Mouse (Mus musculus) cerebellum, adult 2 months (tissue): ENCODE measurements at regions not wholly inside any gene's neighbourhood (a gene's known extent, or its start where the extent isn't known, plus 50 kb on each side); places are given as distances from the start of the nearest gene placed in this dataset.

Source experiments
- DNase-seq, 2 experiments: peaks; one replicate each; pipeline ENCODE4 v3.0.0; 2021
- H3K27ac ChIP-seq: fragments of 200-500 bp; 2 replicates; pipeline ENCODE4 v1.5.1; 2012; ENCODE audit warnings: low read length, control low read depth, inconsistent platforms; ENCODE audit not compliant: insufficient read depth
- H3K27me3 ChIP-seq: fragments of 200-500 bp; 2 replicates; pipeline ENCODE4 v1.6.1; 2012; ENCODE audit warnings: inconsistent platforms, mild to moderate bottlenecking, low read length, moderate library complexity; ENCODE audit not compliant: control insufficient read depth, insufficient read depth
- H3K4me1 ChIP-seq: fragments of 200-500 bp; 2 replicates; pipeline ENCODE4 v1.6.1; 2011; ENCODE audit warnings: low read length; ENCODE audit not compliant: control insufficient read depth, insufficient read depth
- H3K4me3 ChIP-seq: fragments of 200-500 bp; replicated peaks from 2 replicates; pipeline ENCODE3; 2011; ENCODE audit warnings: mild to moderate bottlenecking, low read depth, low read length, control low read depth; ENCODE audit not compliant: insufficient read depth
- CTCF ChIP-seq: fragments of 200-500 bp; IDR thresholded peaks from 2 replicates; pipeline ENCODE4 v1.5.1; 2011; ENCODE audit warnings: low read depth, mild to moderate bottlenecking, control low read depth, low read length, moderate library complexity, borderline replicate concordance; ENCODE audit not compliant: insufficient read depth
- POLR2A ChIP-seq: fragments of 200-500 bp; IDR thresholded peaks from 2 replicates; pipeline ENCODE4 v1.6.1; 2011; ENCODE audit warnings: low read length, control low read depth, borderline replicate concordance; ENCODE audit not compliant: insufficient read depth
- WGBS: fragments of 180-500 bp; shearing (Covaris S2); methylation state at CpG from one replicate; pipeline ENCODE4 v1.1.7; 2018; 5-methylcytosine and 5-hydroxymethylcytosine counted together

DNA sequence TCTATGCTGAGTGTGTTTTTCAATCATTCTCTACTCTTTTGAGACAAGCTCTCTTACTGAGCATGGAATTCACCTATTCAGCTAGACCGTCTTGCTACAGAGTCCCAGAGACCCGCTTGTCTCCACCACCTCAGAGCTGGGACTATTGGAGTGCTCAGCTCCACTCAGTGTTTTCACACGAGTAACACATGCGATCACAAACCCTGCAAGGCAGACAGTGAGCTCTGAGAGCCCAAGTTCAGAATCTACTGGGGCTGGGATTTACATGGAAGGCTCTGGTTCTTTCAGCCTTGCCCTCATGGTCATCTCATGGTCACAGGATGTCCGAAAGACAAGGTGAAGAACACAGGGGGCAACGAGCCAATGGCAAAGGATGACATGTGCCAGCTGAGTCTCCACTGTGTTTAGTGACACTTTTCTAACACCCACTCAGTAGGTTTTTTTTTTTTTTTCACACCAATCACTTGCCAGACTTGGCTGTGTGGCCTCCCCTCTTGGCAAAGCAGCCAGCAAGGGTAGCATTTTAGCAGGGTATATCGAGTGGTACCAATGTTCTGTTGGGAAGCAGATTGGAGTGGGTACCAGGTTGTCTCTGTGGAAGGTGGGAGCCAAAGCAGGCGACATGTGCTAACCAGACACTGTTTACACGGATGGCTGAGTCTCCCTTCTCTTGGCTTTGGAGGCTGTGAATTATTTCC, 51.2 kb upstream of the Gtsf1l start:
- Histone ChIP-seq H3K27ac (no peak overlapping the region), H3K4me3 (no peak overlapping the region), H3K4me1 (no peaks in the 10 kb centered on the region; the same call in 1 of the 2 replicates), H3K27me3 (peaks cover 1% of the 10 kb centered on the region; the same call in 1 of the 2 replicates)
- no peak for TF ChIP-seq POLR2A
- TF ChIP-seq CTCF, result no peak
- 23% methylated on average over 9 of the region's 9 CpGs for WGBS
- DNase-seq, result no peak

DNA sequence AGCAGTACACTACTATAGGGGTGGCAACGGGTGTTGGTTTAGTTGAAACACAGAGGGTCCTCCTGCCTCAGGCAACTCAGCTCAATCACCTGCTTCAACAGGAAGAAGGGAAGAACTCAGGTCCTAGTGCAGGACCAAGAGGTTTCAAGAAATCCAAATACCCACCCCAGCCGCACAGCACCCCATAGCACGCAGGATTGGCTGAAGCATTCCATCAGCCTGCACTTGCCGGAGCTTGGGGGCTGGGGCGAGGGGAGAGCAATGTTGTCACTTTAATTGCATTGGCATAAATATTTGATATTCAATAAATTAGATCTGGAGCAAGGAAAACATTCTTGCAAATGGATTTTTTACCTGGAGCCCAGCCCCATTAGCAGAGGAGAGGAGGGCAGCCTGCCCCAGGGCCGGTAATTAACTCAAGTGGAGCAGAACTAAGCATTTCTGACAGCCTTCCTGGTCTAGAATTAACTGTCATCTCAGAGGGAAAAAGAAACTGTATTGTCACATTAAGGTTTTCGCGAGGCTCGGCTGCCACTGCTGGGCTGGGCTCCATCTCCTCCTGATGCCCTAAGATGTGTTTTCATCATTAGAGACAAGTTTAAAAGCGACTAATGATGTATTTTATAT, 55.2 kb upstream of the Gtsf1l start:
- Histone ChIP-seq H3K27me3 (peaks cover 1% of the 10 kb centered on the region; the same call in 1 of the 2 replicates), H3K4me1 (no peaks in the 10 kb centered on the region; the same call in 1 of the 2 replicates), H3K27ac (no peak overlapping the region), H3K4me3 (no peak overlapping the region)
- DNase-seq, result peak in 1 of 2 experiments; percentile 10
- 20% methylated on average over 10 of the region's 10 CpGs for WGBS
- TF ChIP-seq POLR2A, result no peak
- TF ChIP-seq CTCF, result no peak

DNA sequence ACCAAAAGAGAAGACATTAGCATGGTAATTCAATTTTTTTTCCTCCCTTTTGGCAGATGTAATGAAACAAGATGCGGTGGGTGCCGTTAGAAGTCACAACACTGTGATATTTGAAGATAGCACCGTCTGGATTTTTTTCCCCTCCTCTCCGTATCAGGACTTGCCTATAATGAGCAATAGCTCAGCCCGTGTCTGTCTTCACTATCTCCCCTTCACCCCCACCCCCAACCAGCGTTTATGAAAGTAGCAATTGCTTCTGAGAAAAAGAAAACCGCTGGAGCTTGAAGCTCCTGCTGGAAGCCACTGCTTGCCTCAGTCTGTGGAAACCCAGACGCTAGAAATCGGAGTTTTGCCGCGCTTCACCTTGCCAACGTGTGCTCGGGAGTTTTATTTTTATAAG, 55.8 kb upstream of the Gtsf1l start:
- peaks cover 1% of the 10 kb centered on the region; the same call in 1 of the 2 replicates for H3K27me3 ChIP-seq
- no peaks in the 10 kb centered on the region; the same call in 1 of the 2 replicates for H3K4me1 ChIP-seq
- TF ChIP-seq CTCF, result no peak
- TF ChIP-seq POLR2A, result no peak
- no peak overlapping the region for H3K27ac ChIP-seq
- 14% methylated on average over 13 of the region's 13 CpGs for WGBS
- no peak overlapping the region for H3K4me3 ChIP-seq
- DNase-seq, result no peak

DNA sequence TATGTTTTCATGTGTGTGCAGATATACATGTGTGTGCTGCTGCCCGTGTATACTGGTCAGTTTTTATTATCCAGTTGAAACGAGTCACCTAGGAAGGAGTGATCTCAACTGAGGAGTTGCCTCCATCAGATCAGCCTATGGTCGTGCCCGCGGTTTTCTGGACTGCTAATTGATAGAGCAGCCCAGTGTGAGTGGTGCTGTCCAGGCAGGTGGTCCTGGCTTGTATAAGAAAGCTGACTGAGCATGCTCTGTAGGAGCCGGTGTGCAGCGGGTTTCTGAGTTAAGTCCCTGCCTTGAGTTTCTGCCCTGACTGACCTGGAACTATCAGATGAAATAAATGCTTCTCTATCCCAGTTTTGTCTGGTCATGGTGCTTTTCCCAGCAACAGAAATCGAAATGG, 56.9 kb upstream of the Tox2 start:
- Histone ChIP-seq H3K4me3 (no peak overlapping the region), H3K4me1 (no peaks in the 10 kb centered on the region), H3K27ac (no peak overlapping the region), H3K27me3 (peaks cover 1% of the 10 kb centered on the region; the same call in 1 of the 2 replicates)
- TF ChIP-seq CTCF (no peak), POLR2A (no peak)
- WGBS, result 50% methylated on average over 8 of the region's 8 CpGs
- no peak for DNase-seq

DNA sequence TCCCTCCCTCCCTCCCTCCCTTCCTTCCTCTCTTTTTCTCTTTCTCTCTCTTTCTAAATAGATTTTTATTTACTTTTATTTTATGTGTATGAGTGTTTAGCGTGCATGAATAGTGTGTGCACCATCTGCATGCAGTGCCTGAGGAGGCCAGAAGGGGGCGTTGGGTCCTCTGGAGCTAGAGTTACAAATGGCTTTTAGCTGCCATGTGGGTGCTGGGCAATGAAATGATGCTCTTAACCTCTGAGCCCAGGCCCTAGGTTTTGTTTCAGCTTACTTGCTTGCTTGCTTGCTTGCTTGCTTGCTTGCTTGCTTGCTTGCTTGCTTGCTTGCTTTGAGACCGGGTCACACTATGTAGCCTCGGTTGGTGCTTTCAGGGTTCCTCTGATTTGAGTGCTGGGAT, 56.4 kb upstream of the Tox2 start:
- H3K27ac ChIP-seq, result no peak overlapping the region
- peaks cover 1% of the 10 kb centered on the region; the same call in 1 of the 2 replicates for H3K27me3 ChIP-seq
- no peak for TF ChIP-seq CTCF
- no peak for TF ChIP-seq POLR2A
- 88% methylated on average over 4 of the region's 4 CpGs for WGBS
- no peak overlapping the region for H3K4me3 ChIP-seq
- H3K4me1 ChIP-seq, result no peaks in the 10 kb centered on the region
- DNase-seq, result no peak

DNA sequence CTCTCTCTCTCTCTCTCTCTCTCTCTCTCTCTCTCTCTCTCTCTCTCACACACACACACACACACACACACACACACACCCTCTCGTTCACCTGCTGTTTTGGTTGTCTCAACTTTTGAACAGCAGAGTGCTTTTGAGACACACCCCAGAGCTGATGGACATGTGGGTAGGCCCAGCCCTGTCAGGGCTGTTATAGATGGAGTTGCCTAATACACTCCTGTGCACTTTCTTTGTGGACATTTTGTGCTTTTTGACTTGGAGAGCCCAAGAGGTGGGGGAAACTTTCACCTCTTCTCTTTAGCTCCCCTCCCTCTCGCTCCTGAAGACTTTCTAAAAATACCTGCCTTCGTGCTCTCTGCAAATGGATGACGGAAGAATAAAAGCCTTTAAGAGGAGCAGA, 55.5 kb upstream of the Tox2 start:
- Histone ChIP-seq H3K4me1 (no peaks in the 10 kb centered on the region), H3K27me3 (no peaks in the 10 kb centered on the region; the same call in 1 of the 2 replicates), H3K27ac (no peak overlapping the region), H3K4me3 (no peak overlapping the region)
- 92% methylated on average over 4 of the region's 4 CpGs for WGBS
- DNase-seq, result no peak
- TF ChIP-seq CTCF, result no peak

DNA sequence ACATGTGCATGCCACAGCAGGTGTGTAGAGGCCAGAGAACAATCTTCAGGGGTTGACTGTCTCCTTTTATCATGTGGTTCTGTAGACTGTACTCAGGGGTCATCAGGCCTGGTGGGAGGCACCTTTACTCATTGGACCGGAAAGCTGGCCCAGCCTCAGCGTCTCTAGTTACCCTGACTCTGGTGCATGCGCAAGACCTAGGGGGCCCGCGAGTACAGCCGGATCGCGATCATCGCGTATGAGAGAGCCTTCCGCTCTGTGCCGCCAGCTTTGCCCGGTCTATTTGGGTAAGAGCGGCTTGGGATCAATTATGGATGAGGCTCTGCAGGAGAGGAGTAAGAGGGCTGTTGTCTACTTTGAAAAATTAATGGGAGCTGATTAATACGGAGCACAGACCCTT, 51.9 kb upstream of the Tox2 start:
- DNase-seq, result no peak
- H3K4me1 ChIP-seq, result no peaks in the 10 kb centered on the region
- no peak overlapping the region for H3K4me3 ChIP-seq
- TF ChIP-seq POLR2A (no peak), CTCF (no peak)
- no peaks in the 10 kb centered on the region; the same call in 1 of the 2 replicates for H3K27me3 ChIP-seq
- H3K27ac ChIP-seq, result no peak overlapping the region
- WGBS, result 91% methylated on average over 15 of the region's 15 CpGs

DNA sequence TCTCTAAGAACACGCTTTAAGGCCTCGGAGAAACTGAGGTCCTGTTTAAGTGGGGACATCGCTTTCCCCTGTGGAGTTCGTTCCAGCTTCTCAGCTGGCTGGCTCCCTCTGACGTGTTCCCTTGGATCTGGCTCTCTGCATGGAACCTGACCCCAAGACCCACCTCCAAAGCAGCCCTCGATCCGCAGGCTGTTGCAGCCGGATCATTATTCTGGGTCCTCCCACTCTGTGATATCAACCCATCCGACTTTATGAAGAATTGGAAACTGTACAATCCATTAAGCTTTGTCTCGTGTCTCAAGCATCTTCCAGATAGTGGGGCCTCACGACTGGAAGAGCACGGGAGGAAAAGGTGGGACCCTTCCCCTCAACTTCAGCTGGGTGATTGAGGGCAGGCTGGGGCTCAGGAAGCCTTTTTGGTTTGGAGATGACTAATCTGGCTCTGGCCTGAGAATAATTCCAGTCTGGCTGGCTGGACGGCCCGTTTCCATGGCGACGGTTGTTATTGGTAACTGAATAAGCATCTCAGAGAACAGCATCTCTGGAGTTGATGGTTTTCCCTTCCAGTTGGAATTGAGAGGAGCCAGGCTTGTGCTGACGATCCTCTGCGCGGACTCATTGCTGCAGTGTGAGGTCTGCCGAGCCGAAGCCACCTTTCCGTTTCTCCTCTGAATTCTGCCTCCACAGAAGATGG, 50.4 kb upstream of the Tox2 start:
- H3K27me3 ChIP-seq, result no peaks in the 10 kb centered on the region
- no peak overlapping the region for H3K27ac ChIP-seq
- 34% methylated on average over 22 of the region's 22 CpGs for WGBS
- peak; percentile 21 to 34 for DNase-seq
- no peaks in the 10 kb centered on the region for H3K4me1 ChIP-seq
- H3K4me3 ChIP-seq, result no peak overlapping the region
- no peak for TF ChIP-seq CTCF
- no peak for TF ChIP-seq POLR2A
